Mouse (Mus musculus) MEL (cell line): Measurements from ENCODE around the gene Dll1. TPM values are rescaled to one million over a fixed set of nuclear protein-coding genes. Genes with fewer than 3 reads are reported as not detected.

ENCODE experiments used
- DNase-seq: peaks from one replicate; pipeline ENCODE4 v3.0.0; 2011; ENCODE audit warnings: low read depth, low spot score
- H3K27ac ChIP-seq: 2 replicates; pipeline ENCODE4 v1.5.1; 2012; ENCODE audit warnings: low read depth, mild to moderate bottlenecking, control low read depth, low read length, moderate library complexity; ENCODE audit not compliant: control insufficient read depth
- H3K27me3 ChIP-seq, 2 experiments: fragments of 150-350 bp in 1 of 2; sonication (generic) in 1 of 2; 2 replicates each; pipeline ENCODE4 v1.6.1; 2012; ENCODE audit warnings: low read length in 2 of 2, mild to moderate bottlenecking in 2 of 2, improper control_type of control experiment in 1 of 2, moderate library complexity in 1 of 2; ENCODE audit not compliant: insufficient read depth in 2 of 2, control insufficient read depth in 1 of 2
- H3K36me3 ChIP-seq, 2 experiments: 2 replicates each; pipeline ENCODE4 v1.6.1; 2012 to 2014; ENCODE audit warnings: low read length in 2 of 2, improper control_type of control experiment in 1 of 2, inconsistent platforms in 1 of 2, mild to moderate bottlenecking in 1 of 2; ENCODE audit not compliant: insufficient read depth in 2 of 2, control insufficient read depth in 1 of 2
- H3K4me1 ChIP-seq, 2 experiments: fragments of 150-350 bp in 1 of 2; sonication (generic) in 1 of 2; 2 replicates each; pipeline ENCODE4 v1.6.1; 2012; ENCODE audit warnings: low read length in 2 of 2, improper control_type of control experiment in 1 of 2, mild to moderate bottlenecking in 1 of 2; ENCODE audit not compliant: insufficient read depth in 2 of 2, control insufficient read depth in 1 of 2
- H3K4me3 ChIP-seq, 2 experiments: fragments of 150-350 bp in 1 of 2; sonication (generic) in 1 of 2; 2 replicates each; pipeline ENCODE4 v1.5.1; 2012; ENCODE audit warnings: low read depth in 2 of 2, low read length in 2 of 2, mild to moderate bottlenecking in 2 of 2, moderate library complexity in 2 of 2, control low read depth in 1 of 2, improper control_type of control experiment in 1 of 2; ENCODE audit not compliant: control insufficient read depth in 1 of 2, insufficient read depth in 1 of 2
- H3K79me2 ChIP-seq: 2 replicates; pipeline ENCODE4 v1.6.1; 2012; ENCODE audit warnings: mild to moderate bottlenecking, low read length, moderate library complexity; ENCODE audit not compliant: control insufficient read depth, poor library complexity, insufficient read depth
- H3K9ac ChIP-seq: 2 replicates; pipeline ENCODE4 v1.6.1; 2012; ENCODE audit warnings: low read depth, mild to moderate bottlenecking, control low read depth, low read length, moderate library complexity; ENCODE audit not compliant: control insufficient read depth, poor library complexity, severe bottlenecking
- H3K9me3 ChIP-seq: fragments of 150-350 bp; sonication (generic); replicated peaks from 2 replicates; pipeline ENCODE4 v1.6.1; 2012; ENCODE audit warnings: mild to moderate bottlenecking, low read length, improper control_type of control experiment, moderate library complexity; ENCODE audit not compliant: insufficient read depth
- BHLHE40 ChIP-seq: IDR thresholded peaks from 2 replicates; pipeline ENCODE4 v1.6.1; 2012; ENCODE audit warnings: low read depth, mild to moderate bottlenecking, inconsistent platforms, low read length, improper control_type of control experiment, borderline replicate concordance
- CHD1 ChIP-seq: IDR thresholded peaks from 2 replicates; pipeline ENCODE4 v1.6.1; 2012; ENCODE audit warnings: low read depth, mild to moderate bottlenecking, inconsistent platforms, low read length, improper control_type of control experiment
- CHD2 ChIP-seq: IDR thresholded peaks from 2 replicates; pipeline ENCODE4 v1.6.1; 2011; ENCODE audit warnings: low read length, improper control_type of control experiment
- ELF1 ChIP-seq: IDR thresholded peaks from 2 replicates; pipeline ENCODE4 v1.6.1; 2014; ENCODE audit warnings: low read depth, mild to moderate bottlenecking, inconsistent platforms, low read length, improper control_type of control experiment, moderate library complexity
- ETS1 ChIP-seq: IDR thresholded peaks from 2 replicates; pipeline ENCODE4 v1.6.1; 2012; ENCODE audit warnings: low read depth, mild to moderate bottlenecking, inconsistent platforms, low read length, improper control_type of control experiment, moderate library complexity
- GATA1 ChIP-seq: IDR thresholded peaks from 2 replicates; pipeline ENCODE4 v1.6.1; 2011; ENCODE audit warnings: low read depth, low read length, improper control_type of control experiment
- HCFC1 ChIP-seq: IDR thresholded peaks from 2 replicates; pipeline ENCODE4 v1.6.1; 2012; ENCODE audit warnings: low read depth, mild to moderate bottlenecking, inconsistent platforms, low read length, improper control_type of control experiment, moderate library complexity
- MAFK ChIP-seq: IDR thresholded peaks from 2 replicates; pipeline ENCODE4 v1.6.1; 2011; ENCODE audit warnings: low read depth, mild to moderate bottlenecking, low read length, improper control_type of control experiment, borderline replicate concordance
- MAX ChIP-seq: IDR thresholded peaks from 2 replicates; pipeline ENCODE4 v1.6.1; 2011; ENCODE audit warnings: low read length, improper control_type of control experiment
- MAZ ChIP-seq: IDR thresholded peaks from 2 replicates; pipeline ENCODE4 v1.6.1; 2012; ENCODE audit warnings: low read depth, mild to moderate bottlenecking, inconsistent platforms, low read length, improper control_type of control experiment
- MEF2A ChIP-seq: IDR thresholded peaks from 2 replicates; pipeline ENCODE4 v1.6.1; 2014; ENCODE audit warnings: low read depth, mild to moderate bottlenecking, inconsistent platforms, low read length, improper control_type of control experiment; ENCODE audit not compliant: poor library complexity, insufficient replicate concordance, severe bottlenecking; ENCODE audit errors: extremely low read depth
- MXI1 ChIP-seq: IDR thresholded peaks from 2 replicates; pipeline ENCODE4 v1.6.1; 2011; ENCODE audit warnings: mild to moderate bottlenecking, low read depth, low read length, improper control_type of control experiment
- MYB ChIP-seq: IDR thresholded peaks from 2 replicates; pipeline ENCODE4 v1.6.1; 2011; ENCODE audit warnings: mild to moderate bottlenecking, low read depth, low read length, improper control_type of control experiment
- MYC ChIP-seq: IDR thresholded peaks from 2 replicates; pipeline ENCODE4 v1.6.1; 2011; ENCODE audit warnings: low read depth, mild to moderate bottlenecking, low read length, improper control_type of control experiment, moderate library complexity
- NELFE ChIP-seq: IDR thresholded peaks from 2 replicates; pipeline ENCODE4 v1.6.1; 2011; ENCODE audit warnings: low read depth, low read length, improper control_type of control experiment
- NRF1 ChIP-seq: IDR thresholded peaks from 2 replicates; pipeline ENCODE4 v1.6.1; 2014; ENCODE audit warnings: low read depth, mild to moderate bottlenecking, inconsistent platforms, low read length, improper control_type of control experiment, moderate library complexity; ENCODE audit not compliant: poor library complexity, insufficient read depth, severe bottlenecking
- POLR2A ChIP-seq, 2 experiments: IDR thresholded peaks; 2 replicates each; pipeline ENCODE4 v1.6.1; 2011 to 2012; ENCODE audit warnings: low read length in 2 of 2, mild to moderate bottlenecking in 2 of 2, control low read depth in 1 of 2, improper control_type of control experiment in 1 of 2, low read depth in 1 of 2, moderate library complexity in 1 of 2; ENCODE audit not compliant: control insufficient read depth in 1 of 2, insufficient read depth in 1 of 2, poor library complexity in 1 of 2
- POLR2AphosphoS5 ChIP-seq: IDR thresholded peaks from 2 replicates; pipeline ENCODE4 v1.6.1; 2012; ENCODE audit warnings: low read depth, borderline replicate concordance, mild to moderate bottlenecking, inconsistent platforms, low read length, moderate library complexity, mixed read lengths
- RAD21 ChIP-seq: IDR thresholded peaks from 2 replicates; pipeline ENCODE4 v1.6.1; 2011; ENCODE audit warnings: mild to moderate bottlenecking, low read depth, low read length, improper control_type of control experiment
- RCOR1 ChIP-seq: IDR thresholded peaks from 2 replicates; pipeline ENCODE4 v1.6.1; 2012; ENCODE audit warnings: low read depth, mild to moderate bottlenecking, inconsistent platforms, low read length, improper control_type of control experiment
- SIN3A ChIP-seq: IDR thresholded peaks from 2 replicates; pipeline ENCODE4 v1.6.1; 2012; ENCODE audit warnings: low read length, improper control_type of control experiment, inconsistent platforms
- TBP ChIP-seq: IDR thresholded peaks from 2 replicates; pipeline ENCODE4 v1.8.0; 2011; ENCODE audit warnings: low read depth, low read length, improper control_type of control experiment
- TCF12 ChIP-seq: IDR thresholded peaks from 2 replicates; pipeline ENCODE4 v1.6.1; 2014; ENCODE audit warnings: low read depth, mild to moderate bottlenecking, inconsistent platforms, low read length, improper control_type of control experiment, moderate library complexity
- USF1 ChIP-seq: IDR thresholded peaks from 2 replicates; pipeline ENCODE4 v1.6.1; 2014; ENCODE audit warnings: low read depth, mild to moderate bottlenecking, inconsistent platforms, low read length, improper control_type of control experiment, moderate library complexity
- ZKSCAN1 ChIP-seq: IDR thresholded peaks from 2 replicates; pipeline ENCODE4 v1.6.1; 2012; ENCODE audit warnings: low read depth, mild to moderate bottlenecking, inconsistent platforms, low read length, improper control_type of control experiment, moderate library complexity
- ZMIZ1 ChIP-seq: IDR thresholded peaks from 2 replicates; pipeline ENCODE4 v1.6.1; 2012; ENCODE audit warnings: low read depth, mild to moderate bottlenecking, inconsistent platforms, low read length, improper control_type of control experiment, moderate library complexity
- polyA plus RNA-seq, 2 experiments: library from polyadenylated mRNA; stranded (reverse) in 1 of 2; unstranded in 1 of 2; fragments of >175 nt in 1 of 2; fragments of >200 nt in 1 of 2; gene quantifications; 2 replicates each; pipeline versions ENCODE4 v1.2.1 to v1.2.4; 2012; ENCODE audit warnings: low replicate concordance in 2 of 2, low read depth in 1 of 2; ENCODE audit not compliant: insufficient read length in 2 of 2, insufficient read depth in 1 of 2, missing spikeins in 1 of 2
- total RNA-seq: library from RNA; depleted of rRNA; stranded (reverse); fragments of 300-350 nt; gene quantifications from 2 replicates; pipeline ENCODE4 v1.2.3, GENCODE M21; 2012

The Dll1 gene
- total and polyA plus RNA-seq, 3 experiments = not detected

DNA sequence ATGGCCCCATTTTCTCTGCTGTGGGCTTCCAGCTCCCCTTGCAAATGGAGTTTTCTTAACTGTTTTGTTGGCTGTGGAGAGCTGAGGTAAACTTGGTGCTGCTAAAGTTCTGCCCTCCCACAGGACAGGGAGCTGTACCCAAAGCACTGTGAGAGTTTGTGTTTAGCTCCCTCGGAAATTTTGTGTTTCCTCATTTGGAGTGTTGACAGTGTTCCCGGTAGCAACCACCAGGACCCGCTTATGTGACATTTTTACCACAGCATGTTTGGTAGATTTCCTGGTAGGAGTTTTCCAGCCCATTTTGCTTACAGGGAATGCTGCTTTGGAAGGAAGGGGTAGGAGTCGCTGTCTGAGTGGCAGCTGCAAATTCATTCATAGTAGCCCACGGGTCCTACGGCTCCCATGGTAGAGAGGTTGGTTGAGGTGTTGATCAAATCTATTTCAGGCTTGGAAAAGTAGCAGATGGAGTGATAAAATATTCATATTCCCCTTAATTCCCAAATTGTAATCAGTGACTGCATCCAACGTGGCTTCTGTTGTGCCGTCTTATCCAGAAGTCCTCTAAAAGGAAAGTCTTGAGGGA is 43.4 kb upstream of the Dll1 start:
- H3K79me2 ChIP-seq = no peaks in the 10 kb centered on the region
- no peaks in the 10 kb centered on the region for H3K4me1 ChIP-seq
- no peak overlapping the region for H3K4me3 ChIP-seq
- H3K9ac ChIP-seq = no peak overlapping the region
- no peak for DNase-seq
- H3K9me3 ChIP-seq = no peaks in the 10 kb centered on the region
- no peak overlapping the region for H3K27ac ChIP-seq
- TF ChIP-seq TBP (no peak), MEF2A (no peak), NRF1 (no peak), GATA1 (no peak), BHLHE40 (no peak), USF1 (no peak), POLR2AphosphoS5 (no peak), MAFK (no peak), MYB (no peak), HCFC1 (no peak), NELFE (no peak), ZKSCAN1 (no peak), MAZ (no peak), MAX (no peak), POLR2A (IDR thresholded peaks at IDR 0.05; ENCODE audit: control insufficient read depth in 1 of 2, insufficient read depth in 1 of 2, low read depth in 1 of 2, low read length in 2 of 2, poor library complexity in 1 of 2) (no peak), SIN3A (no peak), RCOR1 (no peak), TCF12 (no peak), MXI1 (no peak)
- TF ChIP-seq, all 39 proteins: peak for 0
- Histone ChIP-seq H3K27me3 (no peaks in the 10 kb centered on the region), H3K36me3 (no peaks in the 10 kb centered on the region)

DNA sequence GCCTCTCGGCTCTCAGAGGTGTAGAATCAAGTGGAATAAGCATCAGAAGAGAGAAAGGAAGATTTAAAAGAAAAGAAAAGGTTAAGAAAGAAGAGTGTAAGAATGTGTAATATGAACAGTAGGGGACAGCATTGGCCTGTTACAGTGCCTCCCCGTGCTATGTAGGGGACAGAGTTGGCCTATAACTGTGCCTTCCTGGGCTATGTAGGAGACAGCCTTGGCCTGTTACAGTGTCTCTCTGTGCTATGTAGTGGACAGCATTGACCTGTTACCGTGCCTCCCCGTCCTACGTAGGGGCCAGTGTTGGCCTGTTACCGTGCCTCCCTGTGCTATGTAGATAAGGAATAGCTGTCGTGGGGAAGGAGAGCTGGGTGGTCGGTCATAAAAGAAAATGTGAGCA is 42.9 kb upstream of the Dll1 start:
- no peak for DNase-seq
- Histone ChIP-seq H3K27ac (no peak overlapping the region), H3K9me3 (no peaks in the 10 kb centered on the region), H3K36me3 (no peaks in the 10 kb centered on the region), H3K79me2 (no peaks in the 10 kb centered on the region), H3K4me1 (no peaks in the 10 kb centered on the region), H3K27me3 (no peaks in the 10 kb centered on the region), H3K9ac (no peak overlapping the region), H3K4me3 (no peak overlapping the region)
- TF ChIP-seq RAD21 (no peak; the same call in 1 of the 2 replicates), CHD2 (no peak), CHD1 (no peak), ETS1 (no peak), MAZ (no peak), ZMIZ1 (no peak), ELF1 (no peak), POLR2A (IDR thresholded peaks at IDR 0.05; ENCODE audit: control insufficient read depth in 1 of 2, insufficient read depth in 1 of 2, low read depth in 1 of 2, low read length in 2 of 2, poor library complexity in 1 of 2) (no peak), MYC (no peak)
